Mouse (Mus musculus) limb, embryonic 11.5 days (tissue): ENCODE measurements around the gene Lrp2. TPM values are rescaled to one million over a fixed set of nuclear protein-coding genes. Genes with fewer than 3 reads are reported as not detected.

ENCODE experiments used
- ATAC-seq: fragments of 200-750 bp; cut with Nextera tagmentation; 2 replicates; pipeline ENCODE4 v1.8.0; 2017; ENCODE audit warnings: low read depth; ENCODE audit not compliant: insufficient number of reproducible peaks, low FRiP score, low TSS enrichment
- DNase-seq: peaks from one replicate; pipeline ENCODE4 v3.0.0-alpha.2; 2015; ENCODE audit warnings: low spot score
- H3K27ac ChIP-seq: fragments of 300-500 bp; sonication (generic); replicated peaks from 2 replicates; pipeline ENCODE4 v1.5.1; 2014; ENCODE audit warnings: low read depth, mild to moderate bottlenecking, low read length
- H3K27me3 ChIP-seq: fragments of 300-500 bp; sonication (generic); 2 replicates; pipeline ENCODE4 v1.6.1; 2014; ENCODE audit warnings: mild to moderate bottlenecking, low read length, mixed read lengths; ENCODE audit not compliant: control insufficient read depth, insufficient read depth
- H3K36me3 ChIP-seq: fragments of 300-500 bp; sonication (generic); 2 replicates; pipeline ENCODE4 v1.6.1; 2014; ENCODE audit warnings: mild to moderate bottlenecking, low read length, moderate library complexity, mixed read lengths; ENCODE audit not compliant: control insufficient read depth, insufficient read depth
- H3K4me1 ChIP-seq: fragments of 300-500 bp; sonication (generic); 2 replicates; pipeline ENCODE4 v1.6.1; 2014; ENCODE audit warnings: low read length, mixed read lengths; ENCODE audit not compliant: control insufficient read depth, insufficient read depth
- H3K4me2 ChIP-seq: fragments of 300-500 bp; sonication (generic); 2 replicates; pipeline ENCODE4 v1.6.1; 2014; ENCODE audit warnings: low read depth, mild to moderate bottlenecking, moderate library complexity; ENCODE audit not compliant: severe bottlenecking
- H3K4me3 ChIP-seq: fragments of 300-500 bp; sonication (generic); 2 replicates; pipeline ENCODE4 v1.5.1; 2014; ENCODE audit warnings: low read depth, low read length
- H3K9ac ChIP-seq: fragments of 300-500 bp; sonication (generic); 2 replicates; pipeline ENCODE4 v1.6.1; 2014; ENCODE audit warnings: mild to moderate bottlenecking, low read length
- H3K9me3 ChIP-seq: fragments of 300-500 bp; sonication (generic); 2 replicates; pipeline ENCODE4 v1.6.1; 2016; ENCODE audit warnings: low read length; ENCODE audit not compliant: control insufficient read depth
- WGBS: fragments of 180-500 bp; shearing (Covaris S2); extraction: QIAGEN DNeasy Blood & Tissue Kit; methylation state at CpG from one replicate; pipeline ENCODE4 v1.1.7; 2014; 5-methylcytosine and 5-hydroxymethylcytosine counted together
- polyA plus RNA-seq: library from polyadenylated mRNA; unstranded; fragments of >200 nt; fragmentation: Nextera tagmentation; extraction: Ambion mirVana; gene quantifications from 2 replicates; pipeline ENCODE4 v1.2.1, GENCODE M21; 2014

The Lrp2 gene
- polyA plus RNA-seq, 1 experiment from 2014 or later: 0.03 TPM

DNA sequence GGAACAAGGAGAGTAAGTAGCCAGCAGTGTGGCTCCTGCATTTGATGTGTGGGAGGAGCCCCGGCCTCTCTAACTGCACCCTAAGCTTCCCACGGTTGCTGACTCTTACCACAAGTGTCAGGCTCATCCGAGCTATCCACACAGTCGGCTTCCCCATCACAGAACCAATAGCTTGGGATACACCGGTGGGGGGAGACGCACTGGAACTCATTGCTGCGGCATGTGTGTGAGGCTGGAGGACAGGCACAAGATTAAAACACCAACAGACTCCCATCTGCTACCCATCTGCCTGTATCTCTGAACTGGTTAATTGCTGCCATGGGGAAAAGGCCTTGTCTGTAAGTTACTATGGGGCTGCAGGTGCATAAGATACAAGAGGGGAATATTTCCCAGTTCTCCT, 109.0 kb downstream of the Lrp2 start:
- DNase-seq: no peak
- no peaks in the 10 kb centered on the region for H3K4me1 ChIP-seq
- 81% methylated on average over 7 of the region's 7 CpGs for WGBS
- no peaks in the 10 kb centered on the region for H3K36me3 ChIP-seq
- no peak for ATAC-seq
- H3K4me3 ChIP-seq: no peak overlapping the region
- H3K27me3 ChIP-seq: no peaks in the 10 kb centered on the region
- H3K9ac ChIP-seq: no peak overlapping the region
- H3K27ac ChIP-seq: no peak overlapping the region
- H3K4me2 ChIP-seq: no peak overlapping the region
- no peaks in the 10 kb centered on the region for H3K9me3 ChIP-seq

DNA sequence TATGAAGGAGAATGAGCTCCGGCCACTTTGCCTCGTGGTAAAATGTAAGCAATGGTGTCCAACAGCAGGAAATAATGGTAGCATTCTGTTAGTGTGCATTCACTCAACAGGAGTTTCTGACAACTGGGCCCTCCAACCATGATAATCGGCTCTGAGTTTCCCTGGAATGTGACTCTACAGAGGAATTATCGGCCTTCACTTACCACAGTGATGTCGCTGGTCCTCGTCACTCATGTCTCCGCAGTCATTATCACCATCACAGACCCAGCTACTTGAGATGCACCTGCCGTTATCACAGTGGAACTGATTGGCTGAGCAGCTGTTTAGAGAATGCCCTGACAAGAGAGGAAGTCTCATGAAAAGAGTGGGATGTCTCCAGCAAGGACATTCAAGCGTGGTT, 110.7 kb downstream of the Lrp2 start:
- no peaks in the 10 kb centered on the region for H3K27me3 ChIP-seq
- H3K27ac ChIP-seq: no peak overlapping the region
- no peaks in the 10 kb centered on the region for H3K36me3 ChIP-seq
- no peak for DNase-seq
- no peaks in the 10 kb centered on the region for H3K9me3 ChIP-seq
- 83% methylated on average over 9 of the region's 9 CpGs for WGBS
- H3K4me1 ChIP-seq: no peaks in the 10 kb centered on the region
- no peak overlapping the region for H3K4me3 ChIP-seq
- no peak overlapping the region for H3K4me2 ChIP-seq
- ATAC-seq: no peak
- no peak overlapping the region for H3K9ac ChIP-seq

DNA sequence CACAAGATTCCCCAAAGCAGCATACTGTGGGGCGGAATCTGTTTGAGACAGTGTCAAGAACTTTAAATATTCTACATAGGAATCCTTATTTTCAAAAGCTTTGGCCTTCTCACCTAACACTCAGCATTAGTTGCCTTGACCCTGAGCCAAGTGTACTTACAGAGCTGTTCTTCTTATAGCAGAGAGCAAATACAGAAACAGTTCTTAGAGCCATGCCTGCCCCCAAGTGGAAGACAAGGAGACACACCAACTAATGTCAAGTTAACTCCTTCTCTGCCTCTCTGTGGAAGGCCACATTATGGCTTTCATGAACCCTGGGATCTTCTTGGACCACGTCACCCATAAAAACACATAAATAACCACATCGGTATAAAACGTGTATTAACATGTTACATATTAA, 114.0 kb downstream of the Lrp2 start:
- no peaks in the 10 kb centered on the region for H3K4me1 ChIP-seq
- H3K4me2 ChIP-seq: no peak overlapping the region
- no peaks in the 10 kb centered on the region for H3K36me3 ChIP-seq
- H3K4me3 ChIP-seq: no peak overlapping the region
- no peak for DNase-seq
- no peaks in the 10 kb centered on the region for H3K9me3 ChIP-seq
- no peaks in the 10 kb centered on the region for H3K27me3 ChIP-seq
- no peak for ATAC-seq
- no peak overlapping the region for H3K9ac ChIP-seq
- WGBS: 88% methylated on average over 4 of the region's 4 CpGs
- no peak overlapping the region for H3K27ac ChIP-seq

DNA sequence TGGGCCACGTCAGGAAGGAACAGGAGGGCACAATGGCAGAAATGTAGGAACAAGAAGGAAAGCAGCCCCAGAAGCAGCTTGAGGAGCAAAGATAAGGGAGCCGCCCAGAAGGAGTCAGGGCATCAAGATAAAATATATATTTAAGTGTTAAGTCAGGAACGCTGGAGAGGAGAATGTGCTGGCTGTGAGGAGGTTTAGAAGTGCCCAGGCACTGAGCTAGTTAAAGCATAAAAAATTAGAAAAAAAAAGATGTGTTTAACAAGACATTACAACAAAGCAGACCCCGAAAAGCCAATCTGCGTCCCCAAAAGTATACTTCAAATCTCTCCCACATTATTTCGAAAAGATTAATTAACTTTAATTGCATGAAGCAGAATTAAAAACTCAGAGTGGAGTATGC, 122.3 kb downstream of the Lrp2 start:
- no peak overlapping the region for H3K27ac ChIP-seq
- H3K9ac ChIP-seq: no peak overlapping the region
- H3K4me2 ChIP-seq: no peak overlapping the region
- ATAC-seq (no peak), DNase-seq (no peak)
- WGBS: 86% methylated on average over 6 of the region's 6 CpGs
- H3K27me3 ChIP-seq: no peaks in the 10 kb centered on the region
- H3K4me1 ChIP-seq: no peaks in the 10 kb centered on the region
- no peak overlapping the region for H3K4me3 ChIP-seq
- no peaks in the 10 kb centered on the region for H3K9me3 ChIP-seq
- H3K36me3 ChIP-seq: no peaks in the 10 kb centered on the region

DNA sequence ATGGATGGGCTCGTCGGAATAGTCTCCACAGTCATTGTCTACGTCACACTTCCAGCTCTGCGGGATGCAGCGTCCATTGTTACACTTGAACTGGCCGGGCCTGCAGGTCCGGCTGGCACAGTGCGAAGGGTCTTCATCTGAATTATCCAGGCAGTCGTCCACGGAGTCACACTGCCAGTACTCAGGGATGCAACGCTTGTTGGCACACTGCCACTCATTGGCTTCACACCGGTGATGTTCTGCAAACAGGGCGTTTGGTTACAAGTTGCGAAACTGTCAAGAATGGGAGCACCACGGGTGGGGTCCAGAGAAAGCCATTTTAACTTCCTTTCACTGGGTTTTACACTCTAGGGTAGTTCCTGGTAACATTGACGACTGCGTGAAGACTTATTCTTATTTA, 126.4 kb downstream of the Lrp2 start:
- Histone ChIP-seq H3K9ac (no peak overlapping the region), H3K4me3 (no peak overlapping the region), H3K9me3 (no peaks in the 10 kb centered on the region), H3K4me1 (no peaks in the 10 kb centered on the region), H3K27me3 (no peaks in the 10 kb centered on the region), H3K4me2 (no peak overlapping the region), H3K36me3 (no peaks in the 10 kb centered on the region), H3K27ac (no peak overlapping the region)
- DNase-seq: no peak
- WGBS: 94% methylated on average over 17 of the region's 17 CpGs
- ATAC-seq: no peak

DNA sequence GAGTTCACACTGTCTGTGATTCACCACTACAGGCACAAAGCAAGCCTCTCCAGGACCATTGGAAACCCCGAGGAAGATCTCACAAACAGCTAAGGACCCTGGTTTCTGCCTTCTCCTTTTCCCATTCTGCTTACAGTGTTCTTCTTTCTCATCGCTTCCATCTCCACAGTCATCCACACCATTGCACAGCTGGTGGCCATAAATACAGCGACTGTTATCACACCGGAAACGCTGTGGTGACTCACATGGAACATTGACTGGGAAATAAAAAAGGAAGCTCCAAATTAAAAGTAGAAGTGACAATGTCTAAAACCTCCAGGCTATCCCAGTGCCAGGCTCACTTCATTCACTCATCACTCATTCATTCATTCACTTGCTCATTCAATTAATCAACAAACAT, 134.7 kb downstream of the Lrp2 start:
- no peak for ATAC-seq
- no peak overlapping the region for H3K9ac ChIP-seq
- no peak overlapping the region for H3K4me3 ChIP-seq
- H3K27ac ChIP-seq: no peak overlapping the region
- no peak for DNase-seq
- no peaks in the 10 kb centered on the region for H3K27me3 ChIP-seq
- no peaks in the 10 kb centered on the region for H3K36me3 ChIP-seq
- H3K4me1 ChIP-seq: no peaks in the 10 kb centered on the region
- no peaks in the 10 kb centered on the region for H3K9me3 ChIP-seq
- 91% methylated on average over 5 of the region's 5 CpGs for WGBS
- H3K4me2 ChIP-seq: no peak overlapping the region

DNA sequence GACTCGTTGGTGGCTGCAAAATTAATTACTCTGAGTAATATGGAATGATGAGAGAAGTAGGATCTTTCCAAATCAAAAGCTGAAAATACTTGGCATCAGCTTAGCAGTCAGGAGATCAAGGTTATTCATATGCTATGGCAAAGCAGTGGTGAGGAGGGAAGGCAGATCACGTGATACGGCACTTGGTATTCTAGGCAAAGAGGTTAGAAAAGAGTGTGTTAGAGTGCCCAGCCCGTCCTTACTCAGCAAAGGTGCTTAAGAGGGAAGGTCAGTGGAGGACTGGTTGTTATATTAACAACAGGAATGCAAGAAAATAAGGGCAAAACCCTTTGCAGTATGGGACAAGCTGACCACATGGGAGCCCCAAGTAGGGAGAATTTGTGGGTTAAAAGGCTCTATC, 137.3 kb downstream of the Lrp2 start:
- Histone ChIP-seq H3K27me3 (no peaks in the 10 kb centered on the region), H3K36me3 (no peaks in the 10 kb centered on the region), H3K4me1 (no peaks in the 10 kb centered on the region), H3K9ac (no peak overlapping the region), H3K9me3 (no peaks in the 10 kb centered on the region), H3K4me3 (no peak overlapping the region), H3K4me2 (no peak overlapping the region), H3K27ac (no peak overlapping the region)
- DNase-seq: no peak
- no peak for ATAC-seq
- WGBS: 80% methylated on average over 4 of the region's 4 CpGs

DNA sequence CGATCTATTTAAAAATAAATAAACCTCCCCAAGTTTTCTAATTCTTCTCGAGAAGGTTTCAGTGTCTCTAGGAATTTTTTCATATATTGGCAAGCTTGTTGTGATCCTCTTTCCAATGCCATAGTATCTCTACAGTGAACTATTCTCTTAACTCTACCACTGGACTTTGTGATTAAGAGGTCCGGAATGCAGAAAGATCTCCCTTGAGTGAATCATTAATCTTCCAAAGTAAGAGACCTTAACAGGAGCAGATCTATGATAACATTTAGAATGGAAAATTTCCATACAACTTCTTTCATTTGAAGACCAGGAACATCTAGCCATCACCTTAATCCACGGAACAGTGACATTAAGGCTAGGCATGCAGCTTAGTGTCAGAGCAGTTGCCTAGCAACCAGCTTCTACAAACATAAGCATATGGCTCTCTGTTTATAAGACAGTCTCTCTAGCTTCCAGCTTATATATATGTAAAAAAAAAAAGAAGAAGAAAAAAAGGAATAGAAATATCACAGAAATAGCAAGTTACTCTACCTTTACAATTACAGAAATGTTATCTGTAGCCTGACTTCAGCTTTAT, 139.9 kb downstream of the Lrp2 start:
- no peaks in the 10 kb centered on the region for H3K4me1 ChIP-seq
- 84% methylated on average over 4 of the region's 4 CpGs for WGBS
- H3K9ac ChIP-seq: no peak overlapping the region
- H3K36me3 ChIP-seq: no peaks in the 10 kb centered on the region
- no peak overlapping the region for H3K4me3 ChIP-seq
- no peaks in the 10 kb centered on the region for H3K9me3 ChIP-seq
- no peak overlapping the region for H3K4me2 ChIP-seq
- no peak overlapping the region for H3K27ac ChIP-seq
- H3K27me3 ChIP-seq: no peaks in the 10 kb centered on the region
- no peak for DNase-seq
- ATAC-seq: no peak

DNA sequence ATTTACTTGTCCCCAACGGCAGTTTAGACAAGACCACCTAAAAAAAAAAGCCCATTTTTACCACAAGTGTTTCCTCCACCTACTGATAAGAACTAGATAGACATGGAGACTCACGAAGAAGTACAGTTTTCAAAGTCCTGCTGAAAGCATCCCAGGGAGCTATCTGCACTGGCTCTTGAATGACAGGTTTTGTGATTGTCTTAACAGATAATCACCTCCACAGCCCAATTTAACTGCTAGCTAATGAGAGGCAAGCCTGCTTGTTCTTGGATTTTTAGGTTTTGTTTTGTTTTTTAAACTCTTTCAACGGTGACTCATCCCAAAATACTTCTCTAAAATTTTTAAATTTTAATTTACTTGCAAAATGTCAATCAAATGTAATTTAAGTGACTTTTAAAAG, 144.2 kb downstream of the Lrp2 start:
- no peak for DNase-seq
- Histone ChIP-seq H3K27ac (no peak overlapping the region), H3K9ac (no peak overlapping the region), H3K9me3 (no peaks in the 10 kb centered on the region), H3K4me3 (no peak overlapping the region), H3K27me3 (no peaks in the 10 kb centered on the region), H3K4me2 (no peak overlapping the region), H3K4me1 (no peaks in the 10 kb centered on the region), H3K36me3 (no peaks in the 10 kb centered on the region)
- WGBS: 68% methylated on average over 3 of the region's 3 CpGs
- no peak for ATAC-seq
